Mouse (Mus musculus): ENCODE results near the gene Wdr43.

GRCm38 (mm10) chr17:71660390-71660789 lies 44.7 kb downstream of the Wdr43 start:
- TF ChIP-seq USF1 (IDR thresholded peaks at IDR 0.05; ENCODE audit: low read depth) (no peak), CTCF (IDR thresholded peaks at IDR 0.05; ENCODE audit: control insufficient read depth, insufficient read depth, insufficient read length) (no peak), MAX (IDR thresholded peaks at IDR 0.05) (no peak), MYOD1 (IDR thresholded peaks at IDR 0.05; ENCODE audit: control insufficient read depth, insufficient read length, low read depth) (no peak), CEBPB (IDR thresholded peaks at IDR 0.05; ENCODE audit: low read depth) (no peak), MYOG (IDR thresholded peaks at IDR 0.05; ENCODE audit: control insufficient read depth, extremely low read depth, insufficient read length) (no peak), FOSL1 (IDR thresholded peaks at IDR 0.05; ENCODE audit: insufficient read depth, low read length, poor library complexity, severe bottlenecking) (no peak)

All from C2C12 (cell line).